Mouse (Mus musculus) thymus, postnatal 0 days (tissue): ENCODE measurements around the gene Gm15128. TPM values are rescaled to one million over a fixed set of nuclear protein-coding genes. Genes with fewer than 3 reads are reported as not detected.
"Not testable (repeated sequence)": the region's sequence is repeated elsewhere in the genome, so short reads cannot be mapped to it uniquely, and the experiment has no call there.

Source experiments
- DNase-seq: peaks from one replicate; pipeline ENCODE4 v3.0.0-alpha.2; 2015; ENCODE audit warnings: low spot score
- polyA plus RNA-seq: library from polyadenylated mRNA; unstranded; fragments of >200 nt; fragmentation: Nextera tagmentation; extraction: Ambion mirVana; gene quantifications from 2 replicates; pipeline ENCODE4 v1.2.1, GENCODE M21; 2015

Gene Gm15128
- not detected in 2 replicates for polyA plus RNA-seq

DNA sequence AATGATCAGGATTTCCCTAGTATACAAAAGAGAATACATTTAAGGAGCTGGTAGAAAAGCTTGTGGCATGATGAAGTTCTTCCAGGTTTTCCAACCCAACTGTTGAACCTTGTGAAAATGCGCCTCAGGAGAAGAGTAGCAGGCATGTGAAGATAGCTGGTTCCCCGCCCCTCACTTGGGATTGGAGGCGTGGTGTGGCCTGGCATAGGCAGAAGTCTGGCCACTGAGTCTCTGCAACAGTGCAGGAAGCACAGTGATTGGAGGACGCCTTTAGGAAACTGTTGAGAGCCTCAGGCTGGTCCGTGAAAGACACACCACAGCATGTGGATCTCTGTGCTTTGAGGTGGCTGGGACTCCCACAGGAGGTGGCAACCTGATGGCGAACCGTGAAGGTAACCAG, at the start of gene Gm15128:
TSS of gene Gm15128 (plus strand) at position 301 of the 400 bp plus-strand sequence.
- not testable (repeated sequence) for DNase-seq

Other genes starting within 250 kb of the Gm15128 start
- gene Lrch2, start 211.9 kb upstream of the Gm15128 start, polyA plus RNA-seq = 0.98 and 1.8 TPM in 2 replicates
- gene Gm15080, start 227.0 kb downstream of the Gm15128 start, polyA plus RNA-seq = not detected in 2 replicates